Mouse (Mus musculus) ES-Bruce4 (cell line): ENCODE measurements around the gene 1700025G04Rik.

Source experiments
- CTCF ChIP-seq: IDR thresholded peaks from one replicate; pipeline ENCODE4 v1.8.1; 2011; ENCODE audit warnings: low read depth, low read length
- POLR2A ChIP-seq: IDR thresholded peaks from one replicate; pipeline ENCODE4 v1.8.1; 2011; ENCODE audit warnings: low read length; ENCODE audit not compliant: insufficient read depth

DNA sequence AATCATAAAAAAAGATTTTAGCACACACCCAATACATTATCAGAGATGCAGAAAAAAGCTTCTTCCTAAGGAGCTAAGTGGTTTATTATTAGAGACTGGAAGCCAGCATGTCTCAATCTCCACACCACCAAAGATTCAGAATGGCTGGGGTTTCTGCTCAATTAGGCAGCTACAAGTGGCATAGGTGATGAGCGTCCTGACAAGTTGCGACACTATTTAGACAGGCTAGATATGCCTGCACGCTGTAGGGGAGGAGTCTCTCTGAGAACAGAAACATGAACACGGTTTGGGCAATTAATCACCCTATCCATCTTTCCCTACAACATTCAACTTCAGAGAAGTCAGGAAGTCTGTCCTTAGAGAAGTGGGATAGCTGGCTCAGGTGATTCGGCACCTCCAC, 134.1 kb downstream of the 1700025G04Rik start:
- TF ChIP-seq CTCF (no peak), POLR2A (no peak)
